ENCODE assay signal across 9 mouse cellular contexts in genomic region chr7:101062246-101062645, GRCm38 (mm10). TPM values are rescaled to one million over a fixed set of nuclear protein-coding genes. Genes with fewer than 3 reads are reported as not detected.
DNase-seq lines count a peak whose midpoint lies in the region; ATAC-seq and TF ChIP-seq lines count a peak whose summit lies in the region.
"Had no signal": no experiment of that assay in that cellular context is flagged by ENCODE, and none has a peak within 500 bp of the region (broad histone marks: within the 10 kb centered on the region; RNA-seq: fewer than 3 reads in every experiment).

No protein-coding gene starts in this region.

- H3K36me3 ChIP-seq in hindbrain, postnatal 0 days (ENCODE audit: insufficient read depth, low read length) = no peaks in the 10 kb centered on the region
- H3K36me3 ChIP-seq in hindbrain, embryonic 13.5 days = no peaks in the 10 kb centered on the region
- H3K36me3 ChIP-seq in heart, adult 2 months (ENCODE audit: control insufficient read depth, insufficient read depth, low read length) = no peaks in the 10 kb centered on the region
- H3K36me3 ChIP-seq in intestine, embryonic 15.5 days = no peaks in the 10 kb centered on the region
- H3K36me3 ChIP-seq in hindbrain, embryonic 12.5 days = no peaks in the 10 kb centered on the region

- H3K4me2 ChIP-seq in hindbrain, postnatal 0 days (ENCODE audit: low read depth, low read length) = no peak overlapping the region
- H3K4me2 ChIP-seq in hindbrain, embryonic 13.5 days = no peak overlapping the region
- H3K4me2 ChIP-seq in intestine, embryonic 15.5 days (replicated peaks) = no peak overlapping the region
- no peak overlapping the region for H3K4me2 ChIP-seq in hindbrain, embryonic 12.5 days (replicated peaks)

- no peak for TF ChIP-seq CTCF in hindbrain, postnatal 0 days (IDR thresholded peaks at IDR 0.05; ENCODE audit: low read depth)
- no peak for TF ChIP-seq CTCF in cerebellum, adult 2 months (IDR thresholded peaks at IDR 0.05; ENCODE audit: borderline replicate concordance, insufficient read depth, low read depth, low read length)
- no peak for TF ChIP-seq CTCF in heart, adult 2 months (IDR thresholded peaks at IDR 0.05)

- intact Hi-C loops in heart, adult 2 months (cut with DNase I) = no loop called here
- intact Hi-C loops in left cerebral cortex, postnatal 36 days (cut with DNase I) = loop anchor here (2.0 to 5.0 kb wide), 3 partner anchors 47 to 310 kb away; no protein-coding TSS in a partner anchor

- H3K4me1 ChIP-seq in hindbrain, postnatal 0 days (ENCODE audit: insufficient read depth, low read length) = no peaks in the 10 kb centered on the region; the same call in 1 of the 2 replicates
- 0 out of 2 replicates have a peak, but pooled peaks cover 6% of the 10 kb centered on the region for H3K4me1 ChIP-seq in hindbrain, embryonic 13.5 days (replicated peaks)
- H3K4me1 ChIP-seq in cerebellum, adult 2 months (ENCODE audit: control insufficient read depth, insufficient read depth, low read length) = no peaks in the 10 kb centered on the region
- H3K4me1 ChIP-seq in heart, adult 2 months (ENCODE audit: control insufficient read depth, insufficient read depth, low read length) = peaks cover 2% of the 10 kb centered on the region; the same call in 1 of the 2 replicates
- peaks cover 16% of the 10 kb centered on the region for H3K4me1 ChIP-seq in intestine, embryonic 15.5 days (replicated peaks)
- peaks cover 3% of the 10 kb centered on the region for H3K4me1 ChIP-seq in hindbrain, embryonic 12.5 days

- no peak overlapping the region for H3K27ac ChIP-seq in hindbrain, postnatal 0 days
- no peak overlapping the region for H3K27ac ChIP-seq in hindbrain, embryonic 13.5 days
- no peak overlapping the region for H3K27ac ChIP-seq in cerebellum, adult 2 months (ENCODE audit: insufficient read depth, low read length)
- peak overlapping the region; percentile 21 for H3K27ac ChIP-seq in heart, adult 2 months
- no peak overlapping the region for H3K27ac ChIP-seq in intestine, embryonic 15.5 days
- no peak overlapping the region for H3K27ac ChIP-seq in hindbrain, embryonic 12.5 days

- TF ChIP-seq EP300 in heart, adult 2 months (IDR thresholded peaks at IDR 0.05; ENCODE audit: insufficient read depth, low read depth, low read length) = no peak

- DNase-seq in hindbrain, postnatal 0 days (ENCODE audit: low spot score) = peak; percentile 23
- DNase-seq in cerebellum, adult 2 months = peak; percentile 15 to 19
- peak; percentile 68 to 73 for DNase-seq in heart, adult 2 months
- DNase-seq in left cerebral cortex, postnatal 36 days (ENCODE audit: low spot score in 2 of 2) = peak; percentile 22 to 33
- DNase-seq: kidney, adult 11 months had no signal

- WGBS in hindbrain, postnatal 0 days = 68% methylated on average over 6 of the region's 6 CpGs
- WGBS in hindbrain, embryonic 13.5 days = 86% methylated on average over 6 of the region's 6 CpGs
- 63% methylated on average over 6 of the region's 6 CpGs for WGBS in cerebellum, adult 2 months
- WGBS in heart, adult 2 months = 74% methylated on average over 6 of the region's 6 CpGs
- 83% methylated on average over 6 of the region's 6 CpGs for whole genome bisulfite sequencing in intestine, embryonic 15.5 days
- 75% methylated on average over 6 of the region's 6 CpGs for WGBS in hindbrain, embryonic 12.5 days

- H3K79me2 ChIP-seq in heart, adult 2 months (replicated peaks; ENCODE audit: control insufficient read depth, insufficient read depth, low read length) = no peaks in the 10 kb centered on the region

- H3K4me3 ChIP-seq in hindbrain, postnatal 0 days (ENCODE audit: low read length) = no peak overlapping the region
- no peak overlapping the region for H3K4me3 ChIP-seq in hindbrain, embryonic 13.5 days
- no peak overlapping the region for H3K4me3 ChIP-seq in cerebellum, adult 2 months (replicated peaks; ENCODE audit: insufficient read depth, low read depth, low read length)
- H3K4me3 ChIP-seq in heart, adult 2 months = no peak overlapping the region
- no peak overlapping the region for H3K4me3 ChIP-seq in intestine, embryonic 15.5 days (replicated peaks)
- H3K4me3 ChIP-seq in hindbrain, embryonic 12.5 days = no peak overlapping the region

- no peak overlapping the region for H3K9ac ChIP-seq in hindbrain, postnatal 0 days (replicated peaks; ENCODE audit: low read length)
- no peak overlapping the region for H3K9ac ChIP-seq in hindbrain, embryonic 13.5 days
- H3K9ac ChIP-seq in heart, adult 2 months (ENCODE audit: low read depth, low read length) = no peak overlapping the region
- no peak overlapping the region for H3K9ac ChIP-seq in intestine, embryonic 15.5 days
- no peak overlapping the region for H3K9ac ChIP-seq in hindbrain, embryonic 12.5 days

- H3K27me3 ChIP-seq in hindbrain, postnatal 0 days (ENCODE audit: insufficient read depth, low read length) = no peaks in the 10 kb centered on the region
- 0 out of 2 replicates have a peak, but pooled peaks cover 4% of the 10 kb centered on the region for H3K27me3 ChIP-seq in hindbrain, embryonic 13.5 days
- no peaks in the 10 kb centered on the region for H3K27me3 ChIP-seq in cerebellum, adult 2 months (ENCODE audit: control insufficient read depth, insufficient read depth, low read length)
- no peaks in the 10 kb centered on the region for H3K27me3 ChIP-seq in heart, adult 2 months (ENCODE audit: control insufficient read depth, insufficient read depth, low read length)
- no peaks in the 10 kb centered on the region for H3K27me3 ChIP-seq in intestine, embryonic 15.5 days (replicated peaks)
- peaks cover 4% of the 10 kb centered on the region; the same call in 1 of the 2 replicates for H3K27me3 ChIP-seq in hindbrain, embryonic 12.5 days

- no peak for TF ChIP-seq POLR2A in cerebellum, adult 2 months (IDR thresholded peaks at IDR 0.05; ENCODE audit: borderline replicate concordance, insufficient read depth, low read length)
- TF ChIP-seq POLR2A in heart, adult 2 months (IDR thresholded peaks at IDR 0.05; ENCODE audit: insufficient read depth, low read depth, low read length) = no peak

- ATAC-seq in hindbrain, postnatal 0 days = peak; percentile 76
- ATAC-seq in hindbrain, embryonic 13.5 days (ENCODE audit: low FRiP score) = no peak
- no peak for ATAC-seq in monocyte, adult 5-6 weeks (replicated peaks; ENCODE audit: insufficient number of reproducible peaks, low FRiP score, low TSS enrichment, poor library complexity, severe bottlenecking)
- no peak for ATAC-seq in intestine, embryonic 15.5 days
- no peak for ATAC-seq in hindbrain, embryonic 12.5 days (ENCODE audit: low FRiP score)

- H3K9me3 ChIP-seq in hindbrain, postnatal 0 days (ENCODE audit: low read length) = no peaks in the 10 kb centered on the region
- no peaks in the 10 kb centered on the region for H3K9me3 ChIP-seq in hindbrain, embryonic 13.5 days
- H3K9me3 ChIP-seq in intestine, embryonic 15.5 days = no peaks in the 10 kb centered on the region
- H3K9me3 ChIP-seq in hindbrain, embryonic 12.5 days (replicated peaks) = no peaks in the 10 kb centered on the region

RNA-seq across cellular contexts. Expression of gene Fchsd2, which starts 30.4 kb away (rescaled TPM):
- total RNA-seq in hindbrain, postnatal 0 days (2014; rRNA removed) = 42.9 and 43.1 TPM in 2 replicates
- 32.1 and 34.2 TPM in 2 replicates for polyA plus RNA-seq in hindbrain, postnatal 0 days (2015; fragmentation: Nextera tagmentation; extraction: Ambion mirVana)
- 35.8 and 38.6 TPM in 2 replicates for polyA plus RNA-seq in hindbrain, embryonic 13.5 days (2015; fragmentation: Nextera tagmentation; extraction: Ambion mirVana)
- polyA plus RNA-seq in cerebellum, adult 2 months (2012; rRNA removed) = 27.6 and 29.3 TPM in 2 replicates
- total RNA-seq in heart, adult 2 months (2021) = 10 to 100 TPM; 20.9 to 22.4 TPM
- polyA plus RNA-seq in heart, adult 2 months (2012; rRNA removed) = 5.6 and 8.1 TPM in 2 replicates
- 10 to 100 TPM; 31.3 to 41.8 TPM for total RNA-seq in left cerebral cortex, postnatal 36 days (2021)
- total RNA-seq in monocyte, adult 5-6 weeks (2017) = 36.7 to 58.4 TPM (median 47.7 TPM) in 3 replicates
- 20.3 and 21.0 TPM in 2 replicates for polyA plus RNA-seq in intestine, embryonic 15.5 days (2015; fragmentation: Nextera tagmentation; extraction: Ambion mirVana)
- 40.0 and 40.5 TPM in 2 replicates for polyA plus RNA-seq in hindbrain, embryonic 12.5 days (2016; fragmentation: Nextera tagmentation; extraction: Ambion mirVana)

RNA-seq across cellular contexts. Expression of gene P2ry2, which starts 49.6 kb away (rescaled TPM):
- 0.07 and 0.52 TPM in 2 replicates for total RNA-seq in hindbrain, postnatal 0 days (2014; rRNA removed)
- 0.51 and 0.95 TPM in 2 replicates for polyA plus RNA-seq in hindbrain, postnatal 0 days (2015; fragmentation: Nextera tagmentation; extraction: Ambion mirVana)
- 0.39 and 0.65 TPM in 2 replicates for polyA plus RNA-seq in hindbrain, embryonic 13.5 days (2015; fragmentation: Nextera tagmentation; extraction: Ambion mirVana)
- polyA plus RNA-seq in cerebellum, adult 2 months (2012; rRNA removed) = 0.75 and 0.76 TPM in 2 replicates
- 10 to 100 TPM; 22.3 to 32.6 TPM for total RNA-seq in heart, adult 2 months (2021)
- polyA plus RNA-seq in heart, adult 2 months (2012; rRNA removed) = 40.4 and 46.8 TPM in 2 replicates
- under 1 TPM; 0.57 to 0.91 TPM for total RNA-seq in left cerebral cortex, postnatal 36 days (2021)
- total RNA-seq in monocyte, adult 5-6 weeks (2017) = 0.19 to 6.9 TPM (median 0.49 TPM) in 3 replicates
- polyA plus RNA-seq in intestine, embryonic 15.5 days (2015; fragmentation: Nextera tagmentation; extraction: Ambion mirVana) = 2.7 TPM in 2 replicates
- 0.61 and 0.77 TPM in 2 replicates for polyA plus RNA-seq in hindbrain, embryonic 12.5 days (2016; fragmentation: Nextera tagmentation; extraction: Ambion mirVana)

Comparison
In these comparisons a context has a peak if more than half of its experiments do, and no peak if none do; other contexts are left out.
1. DNase-seq: peak in every context shown above with its lines; median percentile 70 in heart, adult 2 months; 28 in left cerebral cortex, postnatal 36 days; 23 in hindbrain, postnatal 0 days; 17 in cerebellum, adult 2 months.
2. RNA of gene P2ry2, which starts 49.6 kb away (polyA plus RNA-seq): 40.4 to 46.8 TPM in heart, adult 2 months; 2.7 TPM in intestine, embryonic 15.5 days, 0.75 to 0.76 TPM in cerebellum, adult 2 months, 0.39 to 0.65 TPM in hindbrain, embryonic 13.5 days, 0.61 to 0.77 TPM in hindbrain, embryonic 12.5 days and 0.51 to 0.95 TPM in hindbrain, postnatal 0 days; every median in the first group is over 10 times any median in the second.